Mouse (Mus musculus): Measurements from ENCODE around the gene Rundc1.

DNA sequence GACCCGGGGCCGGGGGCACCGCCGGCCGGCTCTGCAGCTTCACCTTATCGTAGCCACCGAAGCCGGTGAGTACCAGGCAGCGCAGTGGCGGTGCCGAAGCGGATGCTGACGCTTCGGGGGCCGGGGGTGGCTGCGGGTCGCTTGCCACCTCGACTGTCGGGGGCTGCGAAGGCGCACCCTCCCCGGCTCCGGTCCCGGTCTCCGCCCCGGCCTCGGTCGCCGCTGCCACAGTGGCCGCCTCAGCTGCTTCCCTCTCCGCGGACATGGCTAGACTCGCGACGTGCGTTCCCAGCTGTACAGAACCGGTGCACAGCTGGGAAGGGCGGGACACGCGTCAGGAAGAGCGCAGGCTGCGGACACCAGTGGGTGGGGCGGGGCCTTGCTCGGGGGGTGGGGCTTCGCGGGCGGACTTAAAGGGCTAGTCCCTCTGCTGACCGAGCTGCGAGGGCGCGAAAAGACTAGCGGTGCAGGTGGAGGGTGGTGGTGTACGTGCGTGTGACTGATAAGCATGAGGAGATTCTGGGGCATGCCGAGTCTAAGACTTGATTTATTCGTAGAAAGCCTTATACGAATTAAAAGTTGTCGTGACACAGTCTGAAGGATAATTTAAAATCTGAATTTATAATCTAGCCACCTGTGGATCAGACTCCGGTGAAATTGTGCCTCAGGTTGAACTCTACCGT is 41.1 kb downstream of the Rundc1 start, which contains the start of gene Vat1:
- TF ChIP-seq POLR2A (IDR thresholded peaks at IDR 0.05; ENCODE audit: low read depth, low read length) (no peak), CTCF (IDR thresholded peaks at IDR 0.05; ENCODE audit: extremely low read depth, insufficient read depth, insufficient read length, insufficient replicate concordance) (no peak)

Measured in spleen, adult 2 months (tissue).